Mouse (Mus musculus): ENCODE data around the gene 0610010K14Rik. TPM values are rescaled to one million over a fixed set of nuclear protein-coding genes. Genes with fewer than 3 reads are reported as not detected.

The 0610010K14Rik gene
- polyA plus RNA-seq, 1 experiment = 73.4 TPM

DNA sequence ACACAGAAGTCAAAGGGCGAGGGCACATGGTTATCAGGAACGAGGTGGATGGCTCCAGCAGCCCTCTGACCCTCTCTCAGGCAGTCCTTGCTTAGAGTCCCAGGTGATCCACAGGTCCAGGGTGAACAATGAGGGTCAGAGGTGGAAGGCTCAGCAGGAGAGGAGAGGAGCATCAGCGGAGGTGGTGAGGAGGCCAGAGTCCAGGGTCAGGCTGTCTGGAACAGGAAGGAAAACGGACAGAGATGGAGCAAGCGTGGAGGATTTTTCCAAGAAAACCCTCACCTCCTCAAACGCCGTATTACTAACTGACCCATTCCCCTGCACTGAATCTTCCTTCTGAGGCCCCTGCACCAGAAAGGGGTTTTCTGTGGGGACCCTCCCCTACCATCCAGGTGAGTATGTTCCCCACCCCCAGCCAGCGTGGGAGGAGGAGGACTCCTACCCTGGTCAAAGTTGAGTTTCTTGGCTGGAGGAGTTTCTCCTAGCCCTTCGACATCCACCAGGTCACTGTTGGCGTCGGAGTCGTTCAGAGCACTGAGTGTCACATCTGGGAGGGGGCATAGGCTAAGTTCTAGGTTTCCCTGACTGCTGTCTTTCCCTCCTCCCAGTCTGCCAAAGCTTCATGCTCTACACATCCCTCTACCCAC, 2.3 kb downstream of the 0610010K14Rik start:
- DNase-seq (ENCODE audit: extremely low spot score in 1 of 2, low spot score in 1 of 2) = no peak

DNA sequence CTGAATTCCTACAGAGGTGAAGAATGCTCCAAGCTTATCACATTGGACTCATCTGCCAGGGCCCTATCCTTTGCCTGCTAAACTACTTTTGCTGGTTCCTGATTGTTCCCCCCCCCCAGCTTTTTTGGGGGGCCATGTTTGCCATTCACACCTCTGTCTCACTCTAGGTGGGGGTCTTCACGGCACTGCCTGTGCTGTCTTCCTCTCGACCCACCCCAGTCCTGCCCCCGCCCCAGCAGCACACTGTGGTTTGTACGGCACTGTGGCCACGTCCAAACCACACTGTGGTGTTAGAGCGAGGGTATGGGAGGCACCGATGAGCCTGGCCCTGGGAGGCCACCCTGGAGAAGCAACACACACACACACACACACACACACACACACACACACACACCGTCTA, 3.2 kb downstream of the 0610010K14Rik start:
- no peak for DNase-seq (ENCODE audit: extremely low spot score in 1 of 2, low spot score in 1 of 2)

DNA sequence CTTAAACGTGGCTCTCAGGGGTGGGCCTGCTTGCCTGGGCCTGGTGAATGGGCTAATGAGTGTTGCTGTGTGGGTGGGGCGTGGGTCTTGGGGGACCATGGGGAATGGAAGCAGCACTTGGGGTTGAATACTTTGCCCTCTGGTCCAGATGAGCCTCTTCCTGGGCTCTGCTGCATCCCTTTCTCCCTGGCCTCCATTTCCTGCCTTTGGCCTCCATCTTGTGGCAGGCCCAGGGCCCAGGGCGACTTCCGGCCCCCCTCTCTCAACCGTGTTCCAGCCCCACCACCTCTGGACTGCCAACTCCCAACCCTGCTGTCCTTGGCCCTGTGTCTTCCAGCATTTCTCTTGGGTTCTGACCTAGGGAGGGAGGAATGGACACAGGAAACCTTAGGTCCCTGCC, 3.7 kb downstream of the 0610010K14Rik start:
- DNase-seq (ENCODE audit: extremely low spot score in 1 of 2, low spot score in 1 of 2) = no peak

DNA sequence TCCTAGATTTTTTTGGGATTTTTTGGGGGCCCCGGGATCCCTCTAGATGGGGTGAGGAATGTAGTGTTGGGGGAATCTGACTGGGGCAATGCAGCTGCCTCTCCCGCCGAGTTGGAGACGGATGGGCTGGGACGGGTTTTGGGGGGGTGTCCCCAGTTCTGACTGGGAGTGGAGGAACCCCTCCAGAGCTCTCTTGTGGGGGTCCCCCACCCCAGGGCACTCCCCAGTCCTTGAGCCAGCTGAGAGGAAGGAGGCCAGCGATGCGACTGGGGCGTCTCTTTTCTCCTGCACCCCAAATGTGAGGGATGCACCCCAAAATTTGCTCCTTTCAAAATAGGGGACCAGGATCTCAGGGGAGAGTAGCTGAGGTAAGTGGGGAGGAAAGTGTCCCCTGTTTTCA, 4.7 kb downstream of the 0610010K14Rik start:
- no peak for DNase-seq (ENCODE audit: extremely low spot score in 1 of 2, low spot score in 1 of 2)

DNA sequence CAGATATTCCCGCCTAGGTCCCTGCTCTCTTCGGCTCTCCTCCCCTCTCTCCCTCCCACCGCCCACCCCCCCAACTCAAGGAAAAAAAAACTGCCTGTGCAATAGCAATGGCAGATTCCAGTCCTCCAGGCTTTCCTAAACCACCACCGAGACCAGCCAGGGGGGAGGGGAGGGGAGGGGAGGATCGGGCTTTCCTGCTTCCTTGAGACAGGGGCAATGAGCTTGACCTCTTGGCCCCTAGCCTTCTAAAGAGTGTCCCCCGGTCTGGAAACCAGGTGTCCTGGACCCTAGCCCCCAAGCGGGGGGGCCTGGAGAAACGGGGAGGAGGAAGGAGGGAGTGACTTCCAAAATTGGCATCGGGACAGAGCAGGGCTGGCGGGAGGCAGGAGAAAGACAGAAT, 5.2 kb downstream of the 0610010K14Rik start:
- no peak for DNase-seq (ENCODE audit: extremely low spot score in 1 of 2, low spot score in 1 of 2)

DNA sequence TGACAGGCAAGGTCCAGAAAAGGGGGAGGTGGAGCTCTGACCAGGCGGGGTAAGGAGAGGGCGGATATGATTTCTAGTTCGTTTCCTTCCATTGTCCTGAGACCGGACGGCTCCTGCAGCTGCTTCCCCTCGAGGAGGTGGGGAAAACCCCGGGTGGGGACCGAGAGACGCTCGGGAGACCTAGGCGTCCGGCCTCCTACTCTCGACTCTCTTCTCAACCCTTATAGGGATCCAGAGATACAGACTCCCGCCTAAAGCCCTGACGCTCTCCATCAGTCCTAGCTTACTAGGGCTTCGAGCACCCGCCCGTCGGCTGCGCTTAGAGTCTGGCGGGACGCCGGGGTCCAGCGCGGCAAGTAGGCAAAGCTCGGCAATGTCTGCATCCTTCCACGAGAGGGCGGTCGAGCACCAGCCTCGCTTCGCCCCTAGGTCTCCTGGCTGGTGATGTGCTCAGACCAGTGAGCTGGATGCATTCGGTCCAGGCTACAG, 7.4 kb downstream of the 0610010K14Rik start:
- DNase-seq (ENCODE audit: extremely low spot score in 1 of 2, low spot score in 1 of 2) = peak in 1 of 2 experiments; percentile 83

DNA sequence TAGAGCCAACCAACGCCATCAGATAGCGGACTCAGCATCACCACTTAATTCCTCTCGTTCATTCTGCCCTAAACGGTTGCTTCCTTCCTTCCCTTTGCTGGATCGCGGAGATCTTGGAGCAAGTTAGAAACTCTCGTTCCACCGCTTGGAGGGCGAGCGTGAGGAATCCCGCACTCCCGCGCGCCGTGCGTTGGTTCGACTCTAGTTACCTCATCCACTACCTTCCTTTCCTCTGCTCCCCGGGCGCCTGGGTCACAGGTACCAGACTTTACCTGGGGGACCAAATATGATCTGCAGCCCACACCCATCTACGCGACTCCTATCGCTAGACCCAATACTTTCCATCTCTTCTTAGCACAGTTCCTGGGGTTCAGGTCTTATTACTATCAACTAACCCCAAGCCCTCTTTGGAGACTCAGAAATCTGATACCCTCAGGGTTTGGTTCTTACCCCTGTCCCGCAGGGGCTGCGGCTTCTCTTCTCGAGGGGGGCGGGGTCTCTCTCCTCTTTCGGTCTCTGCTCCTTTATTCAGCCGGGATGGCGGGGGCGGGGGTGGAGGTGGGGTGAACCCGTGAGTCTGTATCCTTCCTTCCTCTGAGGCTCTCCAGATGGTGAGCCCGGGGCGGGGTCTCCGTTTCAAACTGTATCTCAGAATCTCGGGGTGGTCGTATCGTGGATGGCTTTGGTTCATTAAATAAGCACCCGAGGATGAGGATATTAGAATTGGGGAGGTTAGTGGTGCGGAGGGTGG, 8.3 kb downstream of the 0610010K14Rik start, which contains the start of gene Bcl6b:
Gene Bcl6b, minus strand, starts transcription at position 539 of the 751 bp plus-strand sequence.
- no peak for DNase-seq (ENCODE audit: extremely low spot score in 1 of 2, low spot score in 1 of 2)

DNA sequence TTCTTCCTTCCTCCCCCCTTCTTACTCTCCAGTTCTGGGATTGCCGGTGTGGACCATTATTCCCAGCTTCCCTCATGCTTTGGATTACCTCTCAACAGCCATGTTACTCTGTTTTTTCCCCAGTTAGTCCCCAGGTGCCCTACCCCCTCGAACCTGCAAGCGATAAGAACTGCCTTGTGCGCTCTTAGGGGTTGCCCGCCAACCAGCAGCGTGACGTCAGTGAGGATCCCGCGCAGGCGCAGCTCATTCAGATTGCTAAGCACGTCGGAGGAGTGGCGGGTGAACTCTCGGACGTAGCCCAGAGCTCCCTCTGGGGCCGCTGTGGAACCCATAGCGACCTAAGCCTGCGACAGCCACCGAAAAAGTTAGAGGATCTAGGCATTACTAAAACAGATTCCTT, 8.9 kb downstream of the 0610010K14Rik start:
- DNase-seq (ENCODE audit: extremely low spot score in 1 of 2, low spot score in 1 of 2) = peak in 1 of 2 experiments; percentile 88

DNA sequence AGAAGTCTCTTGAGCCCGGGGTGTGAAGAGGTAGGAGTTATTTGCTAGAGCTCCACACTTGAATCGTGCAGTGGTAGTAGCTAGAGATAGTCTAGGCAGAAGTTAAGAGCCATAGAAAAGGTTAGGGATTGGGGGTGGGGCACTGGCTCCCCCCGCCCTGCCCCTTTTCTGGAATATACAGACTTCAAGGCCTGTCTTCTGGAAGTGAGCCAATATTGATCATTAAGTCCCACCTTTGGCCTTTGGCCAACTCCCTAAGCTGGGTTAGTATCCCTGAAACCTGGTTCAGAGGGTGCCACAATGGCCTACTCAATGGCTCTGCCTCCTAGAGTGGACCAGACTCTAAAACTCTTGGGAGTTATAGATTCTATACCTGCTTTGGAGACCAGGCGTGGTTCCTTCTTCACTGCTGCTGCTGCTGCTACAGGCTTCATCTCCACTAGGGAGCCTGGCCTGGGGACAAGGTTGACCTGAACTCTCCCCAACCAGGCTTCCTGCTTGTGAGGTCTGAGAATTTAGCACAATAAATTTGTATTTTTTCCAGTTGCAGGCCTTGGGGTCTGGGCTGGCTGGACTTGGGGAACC, 10.0 kb downstream of the 0610010K14Rik start:
- DNase-seq (ENCODE audit: extremely low spot score in 1 of 2, low spot score in 1 of 2) = no peak

DNA sequence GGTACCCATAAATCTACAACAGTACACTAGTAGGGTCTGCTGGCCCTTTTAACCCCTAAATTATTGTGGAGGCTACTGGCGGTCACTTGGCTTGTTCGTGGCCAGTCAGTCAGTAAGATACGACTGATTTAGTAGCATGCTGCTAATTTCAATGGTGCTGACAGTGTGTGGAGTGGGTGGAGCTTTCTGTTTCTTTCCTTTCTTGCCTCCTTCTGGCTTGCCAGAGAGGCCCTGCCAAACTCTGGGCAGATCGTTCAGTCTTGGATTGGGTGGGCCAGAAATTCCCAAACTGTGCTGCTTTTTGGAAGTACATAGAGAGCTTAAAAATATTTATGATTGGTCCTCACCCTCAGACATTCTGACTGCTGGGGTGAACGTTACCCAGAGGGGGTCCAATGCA, 10.6 kb downstream of the 0610010K14Rik start:
- no peak for DNase-seq (ENCODE audit: extremely low spot score in 1 of 2, low spot score in 1 of 2)

DNA sequence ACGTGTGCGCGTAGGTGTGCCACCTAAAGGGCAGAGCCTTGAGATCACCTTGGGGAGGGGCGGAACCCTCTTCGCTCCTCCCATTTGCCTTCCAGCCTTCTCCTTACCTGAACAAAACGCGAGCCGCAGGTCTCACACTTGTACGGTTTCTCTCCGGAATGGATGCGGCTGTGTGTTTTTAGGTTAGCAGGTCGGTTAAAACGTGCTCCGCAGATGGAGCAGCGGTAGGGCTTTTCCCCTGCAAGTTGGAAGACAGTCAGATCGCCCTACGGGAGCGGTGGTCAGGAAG, 11.2 kb downstream of the 0610010K14Rik start:
- DNase-seq (ENCODE audit: extremely low spot score in 1 of 2, low spot score in 1 of 2) = no peak

DNA sequence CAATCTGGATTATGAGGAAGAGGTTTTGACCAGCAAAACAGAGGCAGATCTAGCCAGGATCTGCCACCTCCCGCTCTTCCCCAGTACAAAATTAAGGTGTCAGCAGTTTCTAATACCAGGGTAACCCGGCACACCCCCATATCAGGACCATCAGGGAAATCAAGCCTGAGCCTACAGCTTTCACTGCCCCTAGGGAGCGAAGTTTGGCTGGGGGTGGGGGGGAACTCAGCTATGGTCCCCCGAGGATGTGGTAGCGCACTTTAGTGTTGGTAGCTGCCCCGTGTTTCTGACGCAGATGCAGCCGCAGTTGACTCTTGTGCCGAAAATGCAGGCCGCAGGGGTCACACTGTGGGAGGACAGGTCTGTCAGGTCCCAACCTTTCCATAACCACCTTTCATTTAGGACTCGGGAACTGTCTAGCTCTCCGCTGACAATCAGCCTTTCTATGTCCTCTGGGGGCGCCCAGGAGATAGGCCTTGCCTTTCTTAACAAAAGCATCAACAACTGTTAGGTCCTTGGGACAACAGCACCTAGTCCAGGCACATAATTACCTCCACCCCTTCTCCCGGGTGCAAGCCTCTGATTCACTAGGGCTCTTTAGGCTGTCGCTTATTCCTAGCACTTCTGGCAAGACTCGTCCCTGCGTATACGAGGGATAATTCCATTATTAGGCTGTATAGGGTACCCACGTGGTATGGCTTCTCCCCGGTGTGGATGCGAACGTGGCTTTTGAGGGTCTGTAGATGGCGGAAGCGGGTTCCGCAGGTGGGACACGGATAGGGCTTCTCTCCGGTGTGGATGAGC, 11.7 kb downstream of the 0610010K14Rik start:
- no peak for DNase-seq (ENCODE audit: extremely low spot score in 1 of 2, low spot score in 1 of 2)

DNA sequence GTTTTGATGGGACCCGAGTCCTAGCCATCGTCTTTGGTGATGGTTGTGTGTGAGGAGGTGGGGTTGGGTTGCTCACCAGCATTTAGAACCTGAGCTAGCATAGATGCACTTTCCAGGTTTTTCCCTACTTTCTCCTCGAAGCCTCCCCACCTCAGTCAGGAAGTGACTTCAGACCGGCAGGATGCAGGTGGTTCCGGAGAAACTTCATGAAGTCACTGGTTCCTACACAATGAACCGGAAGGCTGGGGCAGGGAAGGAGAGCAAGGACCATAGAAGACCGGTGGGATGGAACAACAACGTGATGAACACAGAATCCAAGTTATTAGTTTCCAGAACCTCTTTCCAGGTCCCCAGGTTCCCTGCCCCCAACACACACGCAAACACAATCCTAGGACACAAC, 14.0 kb downstream of the 0610010K14Rik start:
- no peak for DNase-seq (ENCODE audit: extremely low spot score in 1 of 2, low spot score in 1 of 2)

DNA sequence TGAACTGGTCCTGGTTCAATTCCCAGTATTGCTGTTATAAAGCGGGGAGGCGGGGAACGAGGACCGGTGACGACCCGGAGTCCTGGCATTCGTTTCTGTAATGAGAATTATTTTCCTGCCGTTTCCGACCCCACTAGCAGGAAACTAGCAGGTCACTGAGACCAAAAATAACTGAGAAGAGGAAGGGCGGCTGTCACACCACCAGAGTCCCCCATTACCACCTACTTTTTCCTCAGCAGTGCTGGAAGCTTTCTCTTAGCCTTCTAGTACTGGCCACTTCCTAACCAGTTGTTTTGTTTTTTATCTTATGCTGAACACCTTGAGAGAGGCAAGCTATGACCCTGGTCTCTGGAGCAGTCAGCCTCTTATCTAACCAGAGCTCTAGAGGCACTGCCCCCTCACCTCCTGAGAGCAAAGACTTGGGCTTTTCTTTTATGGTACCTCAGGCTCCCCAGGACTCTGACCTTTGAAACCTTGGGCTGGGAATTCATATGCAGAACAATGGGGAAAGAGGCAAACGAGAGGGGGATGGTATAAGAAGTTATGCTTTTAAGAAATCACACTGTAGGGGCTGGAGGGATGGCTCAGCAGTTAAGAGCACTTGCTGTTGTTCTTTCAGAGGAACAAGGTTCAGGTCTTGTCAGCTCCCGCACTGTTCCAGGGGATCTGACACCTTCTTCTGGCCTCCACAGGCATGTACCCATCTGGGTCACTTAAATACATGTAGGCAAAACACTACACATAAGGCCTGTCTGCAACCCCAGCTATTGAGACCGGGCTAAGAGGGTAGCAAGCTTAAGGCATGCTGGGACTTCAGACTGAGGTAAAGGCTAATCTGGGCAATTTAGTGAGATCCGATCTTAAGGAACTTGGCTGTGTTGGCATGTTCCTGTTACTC, 15.9 kb downstream of the 0610010K14Rik start:
- DNase-seq (ENCODE audit: extremely low spot score in 1 of 2, low spot score in 1 of 2) = no peak

DNA sequence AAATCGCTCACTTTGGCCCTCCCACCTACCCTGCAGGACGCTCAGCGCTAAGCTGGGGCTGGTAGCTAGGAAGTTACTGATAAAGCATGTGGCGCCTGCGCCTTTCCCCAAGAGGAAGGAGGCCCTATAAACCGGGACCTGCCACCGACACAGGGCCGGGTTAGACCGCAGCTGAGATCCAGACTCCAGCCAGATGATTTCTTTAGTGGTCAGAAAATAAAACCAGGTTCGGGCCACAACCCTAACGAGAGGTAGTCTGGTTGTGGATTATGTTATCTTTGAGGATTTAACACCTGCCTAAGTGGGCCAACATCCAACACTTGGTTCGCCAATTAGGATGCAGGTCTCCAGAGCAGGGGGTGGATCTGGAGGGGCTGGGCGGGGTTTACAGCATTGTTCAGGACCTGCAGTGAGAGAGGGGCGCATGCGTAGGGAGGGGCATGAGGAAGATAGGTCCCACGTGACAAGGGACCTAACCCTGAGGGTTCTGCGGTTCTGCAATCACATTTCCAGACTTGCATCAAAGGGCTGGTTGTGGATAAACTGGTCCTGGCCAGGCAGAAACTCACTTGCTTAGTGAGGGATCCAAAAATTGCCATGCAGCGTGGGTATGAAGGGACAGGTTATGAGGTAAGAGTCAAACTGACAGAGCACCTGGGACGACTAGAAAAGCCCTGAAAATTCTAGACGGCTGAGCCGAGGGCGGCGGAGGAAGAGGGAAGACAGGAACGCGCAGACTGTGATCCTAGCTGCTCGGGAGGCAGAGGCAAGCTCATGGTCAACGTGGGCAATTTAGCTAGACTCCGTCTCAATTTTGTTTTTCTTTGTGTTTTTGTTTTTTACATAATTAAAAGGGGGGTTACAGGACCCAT, 16.7 kb downstream of the 0610010K14Rik start, which contains the start of gene Slc16a13:
Gene Slc16a13, minus strand, starts transcription at position 334 of the 872 bp plus-strand sequence.
- DNase-seq (ENCODE audit: extremely low spot score in 1 of 2, low spot score in 1 of 2) = peak; percentile 96 to 97

DNA sequence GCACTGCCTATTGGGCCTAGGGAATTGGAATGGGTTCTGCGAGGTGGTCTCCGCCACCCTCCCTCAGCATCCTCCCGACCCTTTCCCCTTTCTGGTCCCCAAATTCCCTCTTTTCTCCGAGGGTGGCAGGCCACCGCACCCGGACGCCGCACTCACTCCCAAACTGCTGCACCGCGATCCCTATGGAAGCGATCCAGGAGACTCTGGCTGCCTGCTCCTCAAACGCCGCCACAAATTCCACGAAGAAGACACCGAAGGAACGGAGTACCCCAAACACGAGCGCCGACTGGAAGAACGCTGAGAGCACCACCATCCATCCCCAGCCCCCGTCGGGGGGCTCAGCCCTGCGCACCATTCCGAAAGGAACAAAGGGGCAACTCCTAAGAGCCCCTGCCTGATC, 17.4 kb downstream of the 0610010K14Rik start:
- DNase-seq (ENCODE audit: extremely low spot score in 1 of 2, low spot score in 1 of 2) = no peak

DNA sequence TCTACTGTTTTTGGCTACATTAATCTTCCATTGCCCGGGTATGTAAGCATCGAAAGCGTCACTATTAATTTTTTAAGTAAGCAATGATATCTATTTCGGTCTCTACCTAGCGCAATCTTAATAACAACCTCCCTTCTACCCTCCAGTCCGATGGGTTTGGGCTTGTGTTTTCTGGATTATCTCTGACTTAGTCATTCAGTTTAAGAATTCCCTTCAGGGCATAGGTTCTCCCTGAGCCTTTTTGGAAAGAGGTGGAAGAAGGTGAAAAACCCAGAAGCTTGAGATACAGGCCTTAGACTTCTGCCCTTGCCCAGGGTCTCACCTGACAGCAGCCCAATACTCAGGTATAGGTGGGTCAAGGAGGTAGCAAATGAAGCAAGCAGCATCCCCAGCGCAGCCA, 17.8 kb downstream of the 0610010K14Rik start:
- no peak for DNase-seq (ENCODE audit: extremely low spot score in 1 of 2, low spot score in 1 of 2)

DNA sequence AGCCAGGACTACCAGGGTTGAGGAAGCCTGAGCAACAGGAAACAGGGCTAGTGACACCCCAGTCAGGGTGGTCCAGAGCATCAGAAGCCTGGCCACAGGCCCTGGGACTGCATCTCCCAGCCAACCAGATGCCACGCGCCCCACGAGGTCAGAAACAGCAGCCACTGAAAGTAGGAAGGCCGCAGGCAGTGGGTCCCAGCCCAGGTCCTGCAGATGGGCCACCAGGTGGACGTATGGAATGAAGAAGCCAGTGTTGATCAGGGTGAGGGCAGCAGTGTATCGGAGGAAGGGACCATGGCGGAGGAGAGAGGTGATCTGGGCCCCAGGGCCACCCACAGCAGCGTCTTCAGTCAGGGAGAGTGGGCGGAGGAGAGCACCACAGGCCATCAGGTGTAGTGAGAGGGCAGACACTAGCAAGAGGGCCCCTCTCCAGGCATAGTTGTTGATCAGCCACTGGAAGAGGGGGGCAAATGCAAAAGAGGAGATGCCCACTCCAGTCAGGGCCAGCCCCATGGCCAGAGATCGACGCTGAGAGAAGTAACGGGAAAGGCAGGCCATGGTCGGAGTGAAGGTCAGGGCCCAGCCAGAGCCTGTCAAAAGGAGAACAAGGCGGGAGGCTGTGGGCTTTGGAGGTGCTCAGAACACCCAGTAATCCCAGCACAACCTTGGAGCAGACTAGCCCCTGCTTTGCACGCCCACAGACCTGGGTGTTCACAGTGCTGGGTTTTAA, 18.8 kb downstream of the 0610010K14Rik start:
- no peak for DNase-seq (ENCODE audit: extremely low spot score in 1 of 2, low spot score in 1 of 2)

Data from frontal cortex, adult 2 months (tissue).